Mouse (Mus musculus): ENCODE measurements around the gene Slc6a16.
"Not testable (repeated sequence)": the region's sequence is repeated elsewhere in the genome, so short reads cannot be mapped to it uniquely, and the experiment has no call there.

The Slc6a16 gene

GRCm38 (mm10) chr7:45253806-45254205 lies 12.9 kb downstream of the Slc6a16 start:
- no peak for DNase-seq (ENCODE audit: low spot score in 2 of 2)

GRCm38 (mm10) chr7:45255822-45256221 lies 14.9 kb downstream of the Slc6a16 start:
- not testable (repeated sequence) for DNase-seq (ENCODE audit: low spot score in 2 of 2)

GRCm38 (mm10) chr7:45257063-45257840 lies 16.4 kb downstream of the Slc6a16 start:
- DNase-seq (ENCODE audit: low spot score in 2 of 2) = no peak

GRCm38 (mm10) chr7:45259281-45259680 lies 18.4 kb downstream of the Slc6a16 start:
- DNase-seq (ENCODE audit: low spot score in 2 of 2) = no peak

GRCm38 (mm10) chr7:45262266-45262665 lies 21.4 kb downstream of the Slc6a16 start:
- no peak for DNase-seq (ENCODE audit: low spot score in 2 of 2)

GRCm38 (mm10) chr7:45263006-45263607 lies 22.2 kb downstream of the Slc6a16 start:
- DNase-seq (ENCODE audit: low spot score in 2 of 2) = no peak

GRCm38 (mm10) chr7:45264348-45264747 lies 23.5 kb downstream of the Slc6a16 start:
- no peak for DNase-seq (ENCODE audit: low spot score in 2 of 2)

- DNase-seq (ENCODE audit: low spot score in 2 of 2) = no peak
These were observed 24.6 kb downstream of the Slc6a16 start for GRCm38 (mm10) chr7:45265518-45265917.

- DNase-seq (ENCODE audit: low spot score in 2 of 2) = no peak
These were observed 32.0 kb downstream of the Slc6a16 start for GRCm38 (mm10) chr7:45272786-45273412.

GRCm38 (mm10) chr7:45273672-45274071 lies 32.8 kb downstream of the Slc6a16 start:
- no peak for DNase-seq (ENCODE audit: low spot score in 2 of 2)

- peak; percentile 54 to 64 for DNase-seq (ENCODE audit: low spot score in 2 of 2)
These were observed 36.4 kb downstream of the Slc6a16 start, which contains the start of gene Slc6a21 for GRCm38 (mm10) chr7:45277136-45277760. Slc6a21 (plus strand) TSS chr7:45277513.

GRCm38 (mm10) chr7:45286486-45286885 lies 45.6 kb downstream of the Slc6a16 start:
- DNase-seq (ENCODE audit: low spot score in 2 of 2) = no peak

GRCm38 (mm10) chr7:45296626-45297025 lies 55.7 kb downstream of the Slc6a16 start:
- DNase-seq (ENCODE audit: low spot score in 2 of 2) = no peak

GRCm38 (mm10) chr7:45297563-45297962 lies 56.7 kb downstream of the Slc6a16 start:
- no peak for DNase-seq (ENCODE audit: low spot score in 2 of 2)

- DNase-seq (ENCODE audit: low spot score in 2 of 2) = peak; percentile 32 to 46
These were observed 58.9 kb downstream of the Slc6a16 start for GRCm38 (mm10) chr7:45299752-45300151.

- DNase-seq (ENCODE audit: low spot score in 2 of 2) = peak; percentile 19 to 58
These were observed 59.4 kb downstream of the Slc6a16 start for GRCm38 (mm10) chr7:45300270-45300669.

GRCm38 (mm10) chr7:45302626-45303025 lies 61.7 kb downstream of the Slc6a16 start:
- DNase-seq (ENCODE audit: low spot score in 2 of 2) = no peak

GRCm38 (mm10) chr7:45304869-45305268 lies 64.0 kb downstream of the Slc6a16 start:
- no peak for DNase-seq (ENCODE audit: low spot score in 2 of 2)

GRCm38 (mm10) chr7:45305275-45305674 lies 64.4 kb downstream of the Slc6a16 start:
- DNase-seq (ENCODE audit: low spot score in 2 of 2) = peak in 1 of 2 experiments; percentile 23

GRCm38 (mm10) chr7:45308551-45309240 lies 67.8 kb downstream of the Slc6a16 start:
- DNase-seq (ENCODE audit: low spot score in 2 of 2) = no peak

GRCm38 (mm10) chr7:45309455-45309854 lies 68.6 kb downstream of the Slc6a16 start:
- DNase-seq (ENCODE audit: low spot score in 2 of 2) = no peak

GRCm38 (mm10) chr7:45312023-45312422 lies 71.1 kb downstream of the Slc6a16 start:
- DNase-seq (ENCODE audit: low spot score in 2 of 2) = no peak

Data from heart, adult 9 months (tissue).